Comparison of ENCODE assay signal across 18 mouse cellular contexts in genomic region chr16:95216824-95217223, GRCm38 (mm10). TPM values are rescaled to one million over a fixed set of nuclear protein-coding genes. Genes with fewer than 3 reads are reported as not detected.
DNase-seq lines count a peak whose midpoint lies in the region; ATAC-seq and TF ChIP-seq lines count a peak whose summit lies in the region.
"Had no signal": no experiment of that assay in that cellular context is flagged by ENCODE, and none has a peak within 500 bp of the region (broad histone marks: within the 10 kb centered on the region; RNA-seq: fewer than 3 reads in every experiment).

No protein-coding gene starts in this region.

- TF ChIP-seq CTCF in midbrain, postnatal 0 days (IDR thresholded peaks at IDR 0.05), result no peak

- no peak overlapping the region for H3K9ac ChIP-seq in embryonic facial prominence, embryonic 14.5 days (ENCODE audit: low read depth, low read length)
- no peak overlapping the region for H3K9ac ChIP-seq in midbrain, embryonic 11.5 days (ENCODE audit: low read length)
- no peak overlapping the region for H3K9ac ChIP-seq in midbrain, postnatal 0 days (replicated peaks; ENCODE audit: low read length, poor library complexity, severe bottlenecking)
- H3K9ac ChIP-seq: embryonic facial prominence, embryonic 13.5 days; forebrain, embryonic 13.5 days; forebrain, embryonic 15.5 days; forebrain, postnatal 0 days had no signal

- no peak overlapping the region for H3K4me2 ChIP-seq in embryonic facial prominence, embryonic 14.5 days (ENCODE audit: low read depth, low read length)
- H3K4me2 ChIP-seq in midbrain, embryonic 11.5 days, result no peak overlapping the region
- no peak overlapping the region for H3K4me2 ChIP-seq in midbrain, postnatal 0 days (ENCODE audit: low read depth, low read length, poor library complexity, severe bottlenecking)
- H3K4me2 ChIP-seq: embryonic facial prominence, embryonic 13.5 days; forebrain, embryonic 13.5 days; forebrain, embryonic 15.5 days had no signal

- H3K27me3 ChIP-seq in embryonic facial prominence, embryonic 14.5 days (replicated peaks; ENCODE audit: control insufficient read depth, insufficient read depth, low read length), result no peaks in the 10 kb centered on the region
- no peaks in the 10 kb centered on the region for H3K27me3 ChIP-seq in embryonic facial prominence, embryonic 10.5 days (replicated peaks; ENCODE audit: low read depth, poor library complexity, severe bottlenecking)
- no peaks in the 10 kb centered on the region for H3K27me3 ChIP-seq in midbrain, embryonic 11.5 days (ENCODE audit: control insufficient read depth, insufficient read depth, low read length)
- H3K27me3 ChIP-seq in midbrain, postnatal 0 days (ENCODE audit: insufficient read depth, low read length), result no peaks in the 10 kb centered on the region
- H3K27me3 ChIP-seq: embryonic facial prominence, embryonic 13.5 days; forebrain, embryonic 13.5 days; forebrain, embryonic 15.5 days; Patski had no signal

- no peaks in the 10 kb centered on the region for H3K36me3 ChIP-seq in embryonic facial prominence, embryonic 14.5 days (ENCODE audit: control insufficient read depth, insufficient read depth, low read length)
- no peaks in the 10 kb centered on the region for H3K36me3 ChIP-seq in embryonic facial prominence, embryonic 10.5 days (replicated peaks)
- H3K36me3 ChIP-seq in midbrain, embryonic 11.5 days (ENCODE audit: control insufficient read depth, insufficient read depth, low read length), result no peaks in the 10 kb centered on the region
- no peaks in the 10 kb centered on the region for H3K36me3 ChIP-seq in midbrain, postnatal 0 days (ENCODE audit: insufficient read depth, low read length)
- H3K36me3 ChIP-seq: embryonic facial prominence, embryonic 13.5 days; forebrain, embryonic 15.5 days had no signal

- DNase-seq in embryonic facial prominence, embryonic 14.5 days (ENCODE audit: low spot score), result peak; percentile 51
- DNase-seq in embryonic facial prominence, embryonic 10.5 days (ENCODE audit: low spot score), result no peak
- DNase-seq in midbrain, embryonic 11.5 days (ENCODE audit: low spot score, missing footprints), result peak; percentile 17
- no peak for DNase-seq in midbrain, postnatal 0 days (ENCODE audit: low spot score)
- no peak for DNase-seq in right cerebral cortex, postnatal 10 days (ENCODE audit: low spot score in 2 of 2)
- DNase-seq: adrenal gland, adult 8-10 months; adrenal gland, postnatal 14 days; adrenal gland, postnatal 36 days; cerebellum, adult 18-20 months; cerebellum, adult 8-10 months; cerebellum, adult 9-11 months; forebrain, postnatal 0 days had no signal

- no peak for ATAC-seq in embryonic facial prominence, embryonic 14.5 days (ENCODE audit: low read depth)
- ATAC-seq in midbrain, embryonic 11.5 days (ENCODE audit: low FRiP score), result no peak
- no peak for ATAC-seq in midbrain, postnatal 0 days (ENCODE audit: low FRiP score)
- ATAC-seq: activated CD4-positive, CD25-positive, alpha-beta regulatory T cell, adult 4 months; forebrain, embryonic 13.5 days; forebrain, embryonic 15.5 days; forebrain, postnatal 0 days; Patski had no signal

- 73% methylated on average over 5 of the region's 5 CpGs for WGBS in embryonic facial prominence, embryonic 14.5 days
- 87% methylated on average over 5 of the region's 5 CpGs for WGBS in embryonic facial prominence, embryonic 10.5 days
- 88% methylated on average over 5 of the region's 5 CpGs for WGBS in midbrain, embryonic 11.5 days
- whole genome bisulfite sequencing in midbrain, postnatal 0 days, result 80% methylated on average over 5 of the region's 5 CpGs

- no peak overlapping the region for H3K27ac ChIP-seq in embryonic facial prominence, embryonic 14.5 days (replicated peaks; ENCODE audit: low read depth, low read length)
- no peak overlapping the region for H3K27ac ChIP-seq in embryonic facial prominence, embryonic 10.5 days (replicated peaks)
- H3K27ac ChIP-seq in midbrain, embryonic 11.5 days (ENCODE audit: low read depth, low read length), result no peak overlapping the region
- H3K27ac ChIP-seq in midbrain, postnatal 0 days (ENCODE audit: low read depth, low read length), result no peak overlapping the region
- H3K27ac ChIP-seq: embryonic facial prominence, embryonic 13.5 days; forebrain, embryonic 13.5 days; forebrain, embryonic 15.5 days had no signal

- H3K9me3 ChIP-seq in embryonic facial prominence, embryonic 14.5 days (ENCODE audit: control insufficient read depth, low read length), result no peaks in the 10 kb centered on the region
- H3K9me3 ChIP-seq in embryonic facial prominence, embryonic 10.5 days, result no peaks in the 10 kb centered on the region
- H3K9me3 ChIP-seq in midbrain, embryonic 11.5 days (ENCODE audit: control insufficient read depth, low read length), result no peaks in the 10 kb centered on the region
- H3K9me3 ChIP-seq in midbrain, postnatal 0 days (ENCODE audit: low read length), result no peaks in the 10 kb centered on the region
- H3K9me3 ChIP-seq: embryonic facial prominence, embryonic 13.5 days; forebrain, embryonic 13.5 days; forebrain, embryonic 15.5 days had no signal

- peaks cover 3% of the 10 kb centered on the region for H3K4me1 ChIP-seq in embryonic facial prominence, embryonic 14.5 days (ENCODE audit: control insufficient read depth, insufficient read depth, low read length)
- peaks cover 13% of the 10 kb centered on the region; the same call in 1 of the 2 replicates for H3K4me1 ChIP-seq in embryonic facial prominence, embryonic 10.5 days
- H3K4me1 ChIP-seq in midbrain, embryonic 11.5 days (ENCODE audit: control insufficient read depth, insufficient read depth, low read length), result peaks cover 5% of the 10 kb centered on the region; the same call in 1 of the 2 replicates
- H3K4me1 ChIP-seq in midbrain, postnatal 0 days (ENCODE audit: insufficient read depth, low read length), result no peaks in the 10 kb centered on the region
- H3K4me1 ChIP-seq: forebrain, embryonic 13.5 days; forebrain, embryonic 15.5 days had no signal

- H3K4me3 ChIP-seq in embryonic facial prominence, embryonic 14.5 days (ENCODE audit: low read depth, low read length), result no peak overlapping the region
- no peak overlapping the region for H3K4me3 ChIP-seq in embryonic facial prominence, embryonic 10.5 days
- no peak overlapping the region for H3K4me3 ChIP-seq in midbrain, embryonic 11.5 days (ENCODE audit: low read depth, low read length)
- no peak overlapping the region for H3K4me3 ChIP-seq in midbrain, postnatal 0 days (ENCODE audit: low read depth, low read length)
- H3K4me3 ChIP-seq: embryonic facial prominence, embryonic 13.5 days; forebrain, embryonic 13.5 days; forebrain, embryonic 15.5 days had no signal

RNA-seq across cellular contexts. Expression of gene Kcnj15, which starts 40.5 kb away (rescaled TPM):
- 2.4 and 2.7 TPM in 2 replicates for polyA plus RNA-seq in embryonic facial prominence, embryonic 14.5 days (2014; fragmentation: Nextera tagmentation; extraction: Ambion mirVana)
- 0.33 and 0.45 TPM in 2 replicates for polyA plus RNA-seq in embryonic facial prominence, embryonic 10.5 days (2016; fragmentation: Nextera tagmentation; extraction: Ambion mirVana)
- 0.16 TPM in 1 of 2 replicates, not detected in the other for polyA plus RNA-seq in midbrain, embryonic 11.5 days (2014; fragmentation: Nextera tagmentation; extraction: Ambion mirVana)
- 0.09 TPM in 1 of 2 replicates, not detected in the other for total RNA-seq in midbrain, postnatal 0 days (2014; rRNA removed)
- 0.04 and 0.06 TPM in 2 replicates for polyA plus RNA-seq in midbrain, postnatal 0 days (2015; fragmentation: Nextera tagmentation; extraction: Ambion mirVana)
- total RNA-seq: MEL had no signal

Comparison
In these comparisons a context has a peak if more than half of its experiments do, and no peak if none do; other contexts are left out.
1. DNase-seq: peak in embryonic facial prominence, embryonic 14.5 days (single experiment) and midbrain, embryonic 11.5 days (single experiment); none in embryonic facial prominence, embryonic 10.5 days (single experiment), midbrain, postnatal 0 days (single experiment) and right cerebral cortex, postnatal 10 days (0 of 2).